Mouse (Mus musculus) liver, adult 2 months (tissue): ENCODE measurements at regions not wholly inside any gene's neighbourhood (a gene's known extent, or its start where the extent isn't known, plus 50 kb on each side); places are given as distances from the start of the nearest gene placed in this dataset.

ENCODE experiments used
- CTCF ChIP-seq: fragments of 200-500 bp; IDR thresholded peaks from 2 replicates; pipeline ENCODE4 v1.5.1; 2011; ENCODE audit warnings: low read depth, low read length, control low read depth
- POLR2A ChIP-seq: fragments of 200-500 bp; IDR thresholded peaks from 2 replicates; pipeline ENCODE4 v1.6.1; 2011; ENCODE audit warnings: low read length, control low read depth; ENCODE audit not compliant: insufficient read depth; ENCODE audit errors: extremely low read depth

DNA sequence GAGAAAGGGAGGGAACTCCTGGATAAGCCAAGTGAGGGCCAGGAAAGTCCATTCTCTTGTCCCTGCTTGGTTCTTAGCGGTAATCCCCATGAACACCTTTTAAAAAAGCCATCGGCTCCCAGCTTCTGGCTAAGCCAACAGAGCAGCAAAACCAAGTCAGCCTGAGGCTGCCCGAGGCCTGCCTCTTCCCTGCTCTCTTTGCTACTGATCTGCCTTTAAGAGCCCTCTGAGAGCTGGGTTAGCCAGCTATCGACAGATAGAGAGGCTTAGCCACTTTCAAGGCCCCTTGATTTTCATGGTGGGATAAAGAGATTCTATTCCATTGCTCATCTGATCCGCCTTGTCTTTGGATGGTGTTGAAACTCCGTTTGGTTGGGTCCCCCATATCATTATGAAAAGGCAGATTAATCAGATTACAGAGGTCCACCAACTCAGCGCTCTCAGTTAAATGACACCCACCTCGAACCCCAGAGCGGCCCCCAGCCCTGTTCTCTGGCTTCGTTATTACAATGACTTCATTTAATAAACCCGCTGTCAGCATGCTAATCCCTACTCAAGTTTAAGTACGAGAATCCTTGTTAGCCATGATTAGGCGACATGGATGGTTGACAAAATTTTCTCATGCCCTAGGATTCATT is 66.1 kb downstream of the Slc4a3 start:
- no peak for TF ChIP-seq CTCF
- TF ChIP-seq POLR2A, result no peak
